Mouse (Mus musculus): ENCODE measurements around the gene Dock1.

Gene Dock1

GRCm38 (mm10) chr7:134670312-134671002 is at the start of gene Dock1:
Dock1 (plus strand) TSS chr7:134670654.
- peak; percentile 85 for DNase-seq (ENCODE audit: low spot score)

GRCm38 (mm10) chr7:134627906-134628305 is 42.5 kb upstream of the Dock1 start:
- no peak for DNase-seq (ENCODE audit: low spot score)

GRCm38 (mm10) chr7:134650246-134650830 is 20.1 kb upstream of the Dock1 start:
- DNase-seq (ENCODE audit: low spot score) = no peak

- DNase-seq (ENCODE audit: low spot score) = no peak
Observed at GRCm38 (mm10) chr7:134651071-134651470, 19.4 kb upstream of the Dock1 start.

GRCm38 (mm10) chr7:134663241-134663640 is 7.2 kb upstream of the Dock1 start:
- no peak for DNase-seq (ENCODE audit: low spot score)

- DNase-seq (ENCODE audit: low spot score) = no peak
Observed at GRCm38 (mm10) chr7:134665642-134666282, 4.7 kb upstream of the Dock1 start.

GRCm38 (mm10) chr7:134667271-134667702 is 3.2 kb upstream of the Dock1 start:
- no peak for DNase-seq (ENCODE audit: low spot score)

- DNase-seq (ENCODE audit: low spot score) = no peak
Observed at GRCm38 (mm10) chr7:134669474-134670311, 761 bp upstream of the Dock1 start.

GRCm38 (mm10) chr7:134671003-134671461 is 578 bp downstream of the Dock1 start:
- DNase-seq (ENCODE audit: low spot score) = peak; percentile 71

- DNase-seq (ENCODE audit: low spot score) = no peak
Observed at GRCm38 (mm10) chr7:134671467-134671901, 1.0 kb downstream of the Dock1 start.

- no peak for DNase-seq (ENCODE audit: low spot score)
Observed at GRCm38 (mm10) chr7:134673135-134673534, 2.7 kb downstream of the Dock1 start.

- DNase-seq (ENCODE audit: low spot score) = no peak
Observed at GRCm38 (mm10) chr7:134673952-134674351, 3.5 kb downstream of the Dock1 start.

GRCm38 (mm10) chr7:134677852-134678251 is 7.4 kb downstream of the Dock1 start:
- no peak for DNase-seq (ENCODE audit: low spot score)

- DNase-seq (ENCODE audit: low spot score) = no peak
Observed at GRCm38 (mm10) chr7:134679314-134680158, 9.1 kb downstream of the Dock1 start.

- DNase-seq (ENCODE audit: low spot score) = no peak
Observed at GRCm38 (mm10) chr7:134680161-134680560, 9.7 kb downstream of the Dock1 start.

- DNase-seq (ENCODE audit: low spot score) = no peak
Observed at GRCm38 (mm10) chr7:134681729-134682527, 11.5 kb downstream of the Dock1 start.

GRCm38 (mm10) chr7:134688332-134688731 is 17.9 kb downstream of the Dock1 start:
- no peak for DNase-seq (ENCODE audit: low spot score)

- DNase-seq (ENCODE audit: low spot score) = no peak
Observed at GRCm38 (mm10) chr7:134690118-134690517, 19.7 kb downstream of the Dock1 start.

- no peak for DNase-seq (ENCODE audit: low spot score)
Observed at GRCm38 (mm10) chr7:134690806-134691205, 20.4 kb downstream of the Dock1 start.

GRCm38 (mm10) chr7:134693325-134693724 is 22.9 kb downstream of the Dock1 start:
- DNase-seq (ENCODE audit: low spot score) = no peak
